Mouse (Mus musculus) mammary gland, adult 2 months (tissue): ENCODE measurements around the gene Marveld2. TPM values are rescaled to one million over a fixed set of nuclear protein-coding genes. Genes with fewer than 3 reads are reported as not detected.

Experiments
- polyA plus RNA-seq: library from polyadenylated mRNA; depleted of rRNA; stranded (reverse); fragments of >200 nt; gene quantifications from 2 replicates; pipeline ENCODE4 v1.2.3, GENCODE M21; 2012; ENCODE audit warnings: low replicate concordance; rRNA removed

Gene Marveld2
- polyA plus RNA-seq = 4.9 and 6.5 TPM in 2 replicates

DNA sequence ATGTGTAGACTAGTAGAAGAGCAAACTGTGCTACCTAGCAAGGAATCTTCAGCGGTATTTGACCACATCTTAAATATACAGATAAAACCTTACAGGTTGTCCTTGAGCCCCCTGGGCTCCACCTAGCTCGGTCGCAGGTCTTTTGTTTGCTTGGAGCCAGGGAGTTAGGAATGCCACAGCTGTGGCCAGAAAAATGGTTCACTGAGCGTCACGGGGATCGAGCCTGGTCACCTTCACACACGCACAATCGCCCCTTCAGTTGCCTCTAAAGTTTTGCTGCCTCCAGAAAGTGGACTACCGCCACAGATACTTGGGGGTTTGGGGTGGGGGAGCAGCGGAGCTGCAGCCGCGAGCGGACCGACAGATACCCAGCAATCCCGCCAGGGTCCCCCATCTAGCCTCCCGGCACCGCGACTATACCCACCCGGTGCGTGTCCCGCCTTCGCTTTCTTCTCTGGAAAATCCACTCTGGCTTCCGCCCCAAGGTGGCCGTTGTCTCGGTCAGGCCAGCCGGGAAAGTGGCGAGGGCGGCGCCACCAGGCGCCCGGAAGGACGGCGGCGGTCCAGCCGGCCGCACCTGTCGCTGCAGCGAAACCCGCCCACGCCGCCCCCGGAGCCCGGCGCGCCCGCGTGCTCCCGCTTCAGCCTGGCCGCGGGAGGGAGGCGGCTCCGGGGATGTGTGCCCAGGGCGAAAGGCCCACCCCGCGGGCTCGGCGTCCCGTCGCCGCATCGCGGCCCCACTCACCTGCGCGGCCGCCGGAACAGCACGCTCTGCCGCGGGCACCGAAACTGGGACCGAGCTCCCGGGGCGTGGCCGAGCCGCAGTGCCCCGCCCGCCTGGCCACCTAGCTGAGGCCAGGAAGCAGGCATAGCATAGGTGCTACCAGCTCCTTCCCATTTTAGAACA is at the start of gene Marveld2:
Gene Marveld2 (minus strand): TSS at position 791 of the 907 bp plus-strand sequence.

DNA sequence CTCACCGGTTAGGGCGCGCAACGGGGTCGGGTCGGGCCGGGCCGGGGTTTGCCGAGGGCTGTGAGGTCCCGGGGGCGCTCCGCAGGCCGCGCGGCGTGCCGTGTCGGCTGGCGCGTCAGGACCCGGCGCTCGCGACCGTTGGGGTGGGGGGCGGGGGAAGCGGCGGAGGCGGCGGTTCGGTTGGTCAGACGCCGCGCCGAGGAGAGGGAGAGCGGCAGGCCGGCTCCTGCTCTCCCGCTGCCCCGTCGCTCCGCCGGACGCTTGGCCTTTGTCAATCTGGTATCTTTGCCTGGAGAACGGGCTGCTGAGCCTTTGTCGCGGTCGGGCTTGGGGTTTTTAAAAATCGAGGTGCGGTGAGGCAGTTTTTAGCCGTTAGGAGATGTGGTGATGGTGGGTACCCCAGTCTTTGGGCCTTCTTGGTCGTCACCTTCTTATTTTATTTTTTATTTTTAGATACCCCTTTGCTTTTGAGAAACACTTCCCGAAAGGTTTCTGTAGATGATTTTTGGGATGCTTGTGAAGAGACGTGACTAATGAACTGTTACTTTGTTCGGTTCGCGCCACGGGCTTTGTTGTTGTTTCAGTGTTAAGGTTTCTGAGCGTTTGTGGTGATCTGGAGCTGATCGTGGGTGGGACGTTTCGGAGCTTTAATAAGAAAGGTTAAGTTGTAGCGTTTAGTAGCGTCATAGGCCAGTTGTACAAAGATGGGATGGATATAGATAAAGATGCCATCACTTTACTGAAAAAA is 34.8 kb upstream of the Marveld2 start, which contains the start of gene Taf9:
Gene Taf9 (plus strand): TSS at position 141 of the 748 bp plus-strand sequence.

DNA sequence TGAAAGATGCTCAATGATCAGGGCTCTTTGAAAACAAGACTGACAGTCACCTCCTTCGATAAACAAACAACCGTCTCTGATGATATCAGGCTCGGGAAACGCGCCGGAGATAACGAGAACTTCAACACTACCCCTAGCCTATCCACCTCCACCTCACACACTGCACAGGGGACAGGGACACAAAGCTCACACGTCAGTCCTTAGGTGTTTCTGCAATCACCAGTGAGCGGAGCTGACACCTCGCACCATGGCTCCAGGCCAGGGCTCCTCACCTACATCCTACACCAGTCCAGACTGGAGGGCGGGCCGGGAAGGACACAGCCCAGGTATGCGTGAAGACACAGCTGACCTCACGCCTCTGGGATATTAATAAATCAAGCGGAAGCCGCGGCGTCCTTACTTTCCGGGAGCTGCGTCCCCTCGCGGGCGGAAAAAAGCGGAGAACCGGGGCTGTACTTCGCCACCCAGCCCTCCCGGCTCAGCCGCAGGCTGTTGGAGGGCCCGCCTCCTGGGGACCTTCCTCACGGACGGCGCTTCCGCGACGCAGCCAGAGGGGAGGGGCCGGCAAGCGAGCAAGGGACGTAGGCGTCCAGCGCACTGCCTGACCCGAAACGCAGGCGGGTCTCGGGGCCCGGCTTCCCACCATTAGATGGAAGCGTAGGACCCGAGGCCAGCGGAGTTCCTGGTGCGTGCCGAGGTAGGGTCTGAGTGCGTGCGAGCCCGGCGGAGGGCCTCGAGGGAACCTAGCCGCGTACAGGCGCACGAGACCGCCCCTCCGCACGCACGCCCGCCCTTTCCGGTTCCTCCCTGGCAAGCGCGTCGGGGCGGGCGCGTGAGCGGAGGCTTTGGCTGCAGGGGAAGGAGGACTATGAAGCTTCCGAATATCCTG is 34.0 kb upstream of the Marveld2 start, which contains the start of the genes Ak6 and Rad17:
Gene Ak6 (plus strand): TSS at position 430 of the 889 bp plus-strand sequence.
Gene Rad17 (minus strand): TSS at position 502 of the 889 bp plus-strand sequence.

DNA sequence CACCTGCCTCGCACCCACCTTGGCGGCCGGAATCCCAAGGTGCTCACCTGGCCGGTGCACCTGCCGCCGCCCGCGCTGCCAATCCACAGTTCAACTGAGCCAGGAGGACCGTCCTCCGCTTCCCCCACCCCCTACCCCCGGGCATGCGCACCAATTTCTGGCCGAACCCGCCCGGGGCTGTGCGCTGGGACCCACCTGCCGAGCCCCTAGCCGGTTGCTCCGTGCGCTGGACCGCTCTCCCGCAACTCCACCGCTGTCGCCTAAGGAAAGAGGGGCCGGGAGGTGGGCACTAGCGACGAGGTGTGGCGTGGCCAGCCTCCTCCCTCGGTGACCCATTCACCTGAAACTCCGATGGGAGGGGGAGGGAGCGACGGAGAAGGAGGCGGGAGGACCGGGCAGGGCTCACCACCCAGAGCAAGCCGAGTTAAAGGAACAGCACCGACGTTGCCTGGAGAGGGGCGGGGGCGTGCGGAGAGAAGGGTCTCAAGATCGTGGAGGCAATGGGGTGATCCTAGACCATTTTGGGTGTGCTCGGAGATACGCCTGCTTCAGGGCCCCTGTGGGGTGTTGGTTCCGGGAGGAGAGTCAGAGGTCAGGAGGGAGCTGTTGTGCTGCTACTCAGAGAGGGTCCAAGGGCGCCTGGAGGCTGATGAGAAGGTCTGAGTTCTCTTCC is 64.3 kb downstream of the Marveld2 start, which contains the start of gene Ocln:
Gene Ocln (minus strand): TSS at position 350 of the 673 bp plus-strand sequence.

Other genes with a start within 250 kb of the Marveld2 start
- gene Naip1, start 164.1 kb downstream of the Marveld2 start, polyA plus RNA-seq = 0.18 and 0.26 TPM in 2 replicates
- 15.6 and 28.4 TPM in 2 replicates for gene Gtf2h2, start 124.4 kb downstream of the Marveld2 start, polyA plus RNA-seq
- 1.8 and 3.8 TPM in 2 replicates for gene Ocln, start 64.3 kb downstream of the Marveld2 start, polyA plus RNA-seq
- gene Ak6, start 34.0 kb upstream of the Marveld2 start, polyA plus RNA-seq = 14.6 and 53.5 TPM in 2 replicates
- 2.7 and 5.1 TPM in 2 replicates for gene Rad17, start 34.1 kb upstream of the Marveld2 start, polyA plus RNA-seq
- 2.1 and 2.3 TPM in 2 replicates for gene Taf9, start 34.6 kb upstream of the Marveld2 start, polyA plus RNA-seq
- 1.8 and 2.7 TPM in 2 replicates for gene Ccdc125, start 52.7 kb upstream of the Marveld2 start, polyA plus RNA-seq
- 11.3 and 16.0 TPM in 2 replicates for gene Cdk7, start 114.0 kb upstream of the Marveld2 start, polyA plus RNA-seq
- gene Mrps36, start 127.7 kb upstream of the Marveld2 start, polyA plus RNA-seq = 28.3 and 52.0 TPM in 2 replicates
- 0.24 and 0.45 TPM in 2 replicates for gene Cenph, start 158.9 kb upstream of the Marveld2 start, polyA plus RNA-seq
- gene Ccnb1, start 169.6 kb upstream of the Marveld2 start, polyA plus RNA-seq = 1.9 and 3.3 TPM in 2 replicates
- gene Slc30a5, start 216.5 kb upstream of the Marveld2 start, polyA plus RNA-seq = 19.2 and 28.7 TPM in 2 replicates